Mouse (Mus musculus): ENCODE measurements around the gene Ufsp1. TPM values are rescaled to one million over a fixed set of nuclear protein-coding genes. Genes with fewer than 3 reads are reported as not detected.
"Not testable (repeated sequence)": the region's sequence is repeated elsewhere in the genome, so short reads cannot be mapped to it uniquely, and the experiment has no call there.

Gene Ufsp1
- 0.79 and 1.8 TPM in 2 replicates for polyA plus RNA-seq (2012; ENCODE audit: insufficient read depth, insufficient read length, missing spikeins)

- Histone ChIP-seq H3K4me3 (ENCODE audit: insufficient read depth, low read length) (peak within 1 kb of the TSS; percentile 70), H3K27ac (ENCODE audit: insufficient read depth, low read depth, low read length) (peak within 1 kb of the TSS; percentile 74), H3K4me1 (ENCODE audit: control insufficient read depth, insufficient read depth, low read length) (peaks cover 2% of the 10 kb centered on the region; the same call in 1 of the 2 replicates)
- TF ChIP-seq CTCF (IDR thresholded peaks at IDR 0.05; ENCODE audit: low read depth, low read length) (no peak), POLR2A (IDR thresholded peaks at IDR 0.05; ENCODE audit: borderline replicate concordance, low read depth, low read length) (peak; percentile 73; the same call in 1 of the 2 replicates)
Observed at GRCm38 (mm10) chr5:137293839-137294743, at the start of gene Ufsp1. Ufsp1 (plus strand) TSS chr5:137294629.

DNA sequence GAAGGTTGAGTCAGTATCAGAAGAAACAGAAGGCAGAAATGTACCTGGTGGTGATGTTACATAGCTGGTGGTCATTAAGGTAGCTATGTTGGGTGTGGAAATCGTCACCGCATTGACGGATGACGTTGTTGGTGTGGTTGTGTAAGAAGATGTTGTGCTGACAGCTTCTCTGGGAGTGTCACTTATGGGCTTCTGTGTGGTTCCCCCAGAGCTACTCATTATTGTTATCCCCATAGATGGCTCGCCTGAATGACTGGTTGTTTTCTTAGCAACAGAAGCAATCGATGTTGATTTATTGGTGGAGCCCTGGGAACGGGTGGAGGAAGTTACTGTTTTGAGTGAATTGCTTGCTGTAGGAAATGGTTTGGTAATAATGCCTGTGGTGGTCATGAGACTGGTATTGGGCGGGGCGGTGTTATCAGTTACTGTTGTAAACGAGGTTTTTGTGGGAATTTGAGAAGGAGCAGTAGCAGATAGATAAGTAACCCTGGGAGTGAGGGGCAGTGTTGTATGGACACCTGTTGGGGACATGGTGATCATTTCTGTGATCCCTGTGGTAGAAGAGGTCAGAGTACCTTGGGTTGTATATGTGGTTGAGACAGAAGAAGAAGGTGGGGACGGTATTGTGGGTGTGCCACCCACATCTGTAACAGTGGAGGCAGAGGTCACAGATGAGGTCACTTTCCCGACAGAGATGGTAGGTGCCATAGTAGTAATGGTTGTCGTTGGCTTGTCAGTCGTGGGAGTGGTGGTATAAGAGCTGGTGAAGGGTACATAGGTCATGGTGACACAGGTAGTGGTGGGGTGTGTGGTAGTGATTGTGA is 30.3 kb upstream of the Ufsp1 start:
- no peak for TF ChIP-seq CTCF (IDR thresholded peaks at IDR 0.05; ENCODE audit: low read depth, low read length)
- no peak for TF ChIP-seq POLR2A (IDR thresholded peaks at IDR 0.05; ENCODE audit: borderline replicate concordance, low read depth, low read length)
- no peak overlapping the region for H3K4me3 ChIP-seq (ENCODE audit: insufficient read depth, low read length)
- peaks cover 2% of the 10 kb centered on the region; the same call in 1 of the 2 replicates for H3K4me1 ChIP-seq (ENCODE audit: control insufficient read depth, insufficient read depth, low read length)
- no peak overlapping the region for H3K27ac ChIP-seq (ENCODE audit: insufficient read depth, low read depth, low read length)

GRCm38 (mm10) chr5:137264787-137265186 is 29.6 kb upstream of the Ufsp1 start:
- Histone ChIP-seq H3K4me1 (ENCODE audit: control insufficient read depth, insufficient read depth, low read length) (peaks cover 2% of the 10 kb centered on the region; the same call in 1 of the 2 replicates), H3K4me3 (ENCODE audit: insufficient read depth, low read length) (no peak overlapping the region), H3K27ac (ENCODE audit: insufficient read depth, low read depth, low read length) (no peak overlapping the region)
- TF ChIP-seq POLR2A (IDR thresholded peaks at IDR 0.05; ENCODE audit: borderline replicate concordance, low read depth, low read length): no peak
- TF ChIP-seq CTCF (IDR thresholded peaks at IDR 0.05; ENCODE audit: low read depth, low read length): no peak

- no peak overlapping the region for H3K27ac ChIP-seq (ENCODE audit: insufficient read depth, low read depth, low read length)
- peaks cover 2% of the 10 kb centered on the region; the same call in 1 of the 2 replicates for H3K4me1 ChIP-seq (ENCODE audit: control insufficient read depth, insufficient read depth, low read length)
- no peak overlapping the region for H3K4me3 ChIP-seq (ENCODE audit: insufficient read depth, low read length)
- no peak for TF ChIP-seq CTCF (IDR thresholded peaks at IDR 0.05; ENCODE audit: low read depth, low read length)
- TF ChIP-seq POLR2A (IDR thresholded peaks at IDR 0.05; ENCODE audit: borderline replicate concordance, low read depth, low read length): no peak
Observed at GRCm38 (mm10) chr5:137268131-137268910, 26.1 kb upstream of the Ufsp1 start.

DNA sequence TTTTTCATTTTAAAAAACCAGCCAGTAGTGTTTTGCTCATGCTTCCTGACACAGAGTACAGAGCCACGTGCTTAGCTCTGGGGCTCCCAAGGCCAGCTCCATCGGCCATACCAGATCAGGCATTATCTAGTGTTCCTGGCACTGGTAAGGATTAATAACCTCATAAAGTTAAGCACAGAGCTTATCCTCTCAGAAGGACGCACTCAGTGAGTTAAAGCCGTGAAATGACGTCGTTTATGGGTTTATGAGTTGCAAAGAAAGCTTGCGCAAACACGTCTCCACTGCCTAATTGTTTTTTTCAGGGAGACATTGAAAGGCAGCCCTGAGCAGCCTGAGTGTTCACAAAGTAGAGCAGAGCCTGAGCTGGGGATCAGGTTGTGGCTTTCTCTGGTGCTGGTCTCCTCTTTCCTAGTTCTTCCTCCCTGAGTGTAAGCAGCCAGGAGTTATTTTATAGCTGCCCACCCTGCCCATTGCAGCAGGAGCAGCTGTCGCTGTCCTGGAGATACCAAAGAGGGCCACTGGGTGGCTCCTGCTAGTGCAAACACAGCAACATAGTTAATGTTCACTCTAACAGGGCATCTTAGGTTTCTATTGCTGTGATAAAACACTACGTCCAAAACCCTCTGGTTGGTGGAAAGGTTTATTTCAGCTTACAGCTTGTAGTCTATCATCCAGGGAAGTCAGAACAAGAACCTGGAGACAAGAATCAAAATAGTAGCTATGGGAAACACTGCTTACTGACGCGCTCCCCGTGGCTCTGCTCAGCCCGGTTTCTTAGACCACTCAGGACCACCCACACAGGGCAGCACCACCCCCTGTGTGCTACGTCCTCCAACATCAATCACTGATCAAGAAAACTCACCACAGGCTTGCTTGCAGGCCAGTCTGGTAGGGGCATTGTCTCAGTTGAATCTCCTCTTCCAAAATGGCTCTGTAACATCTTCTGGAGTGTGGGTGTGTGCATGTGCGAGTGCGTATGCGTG is 16.8 kb upstream of the Ufsp1 start:
- peak; percentile 21; the same call in 1 of the 2 replicates for TF ChIP-seq CTCF (IDR thresholded peaks at IDR 0.05; ENCODE audit: low read depth, low read length)
- TF ChIP-seq POLR2A (IDR thresholded peaks at IDR 0.05; ENCODE audit: borderline replicate concordance, low read depth, low read length): no peak
- Histone ChIP-seq H3K4me1 (ENCODE audit: control insufficient read depth, insufficient read depth, low read length) (no peaks in the 10 kb centered on the region), H3K27ac (ENCODE audit: insufficient read depth, low read depth, low read length) (no peak overlapping the region), H3K4me3 (ENCODE audit: insufficient read depth, low read length) (no peak overlapping the region)

GRCm38 (mm10) chr5:137284411-137284810 is 10.0 kb upstream of the Ufsp1 start:
- not testable (repeated sequence) for H3K27ac ChIP-seq (ENCODE audit: insufficient read depth, low read depth, low read length); H3K4me3 ChIP-seq (ENCODE audit: insufficient read depth, low read length); H3K4me1 ChIP-seq (ENCODE audit: control insufficient read depth, insufficient read depth, low read length)

- Histone ChIP-seq H3K27ac (ENCODE audit: insufficient read depth, low read depth, low read length) (no peak overlapping the region), H3K4me1 (ENCODE audit: control insufficient read depth, insufficient read depth, low read length) (peaks cover 9% of the 10 kb centered on the region; the same call in 1 of the 2 replicates), H3K4me3 (ENCODE audit: insufficient read depth, low read length) (no peak overlapping the region)
- TF ChIP-seq POLR2A (IDR thresholded peaks at IDR 0.05; ENCODE audit: borderline replicate concordance, low read depth, low read length): no peak
- peak; percentile 38; the same call in 1 of the 2 replicates for TF ChIP-seq CTCF (IDR thresholded peaks at IDR 0.05; ENCODE audit: low read depth, low read length)
Observed at GRCm38 (mm10) chr5:137285045-137285444, 9.4 kb upstream of the Ufsp1 start.

GRCm38 (mm10) chr5:137285986-137286385 is 8.4 kb upstream of the Ufsp1 start:
- Histone ChIP-seq H3K4me3 (ENCODE audit: insufficient read depth, low read length) (no peak overlapping the region), H3K27ac (ENCODE audit: insufficient read depth, low read depth, low read length) (no peak overlapping the region), H3K4me1 (ENCODE audit: control insufficient read depth, insufficient read depth, low read length) (peaks cover 9% of the 10 kb centered on the region; the same call in 1 of the 2 replicates)
- no peak for TF ChIP-seq CTCF (IDR thresholded peaks at IDR 0.05; ENCODE audit: low read depth, low read length)
- TF ChIP-seq POLR2A (IDR thresholded peaks at IDR 0.05; ENCODE audit: borderline replicate concordance, low read depth, low read length): no peak

Data from bone marrow macrophage, adult 2 months (primary cell).